Comparison of ENCODE assay signal across 8 mouse cellular contexts in the genomic region with DNA sequence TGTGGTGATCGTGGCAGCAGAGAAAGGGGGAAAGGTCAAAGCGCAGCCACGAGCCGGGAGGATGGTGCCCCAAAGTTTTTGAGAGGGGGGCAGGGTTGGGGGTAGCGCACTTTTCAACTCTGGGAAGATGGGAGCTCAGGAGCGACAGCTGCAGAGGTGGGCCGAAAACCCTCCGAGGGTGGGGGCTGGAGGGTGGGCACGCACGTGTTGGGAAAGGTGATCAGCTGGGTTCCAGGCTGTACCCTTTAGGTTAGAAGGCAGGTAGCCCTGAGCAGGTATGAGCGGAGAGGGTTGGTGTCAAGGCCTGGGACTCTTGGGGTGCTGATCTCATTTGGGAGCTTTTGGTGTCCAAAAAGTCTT. TPM values are rescaled to one million over a fixed set of nuclear protein-coding genes. Genes with fewer than 3 reads are reported as not detected.
A peak's percentile ranks its signal among the peaks of the same experiment; 100 is the strongest.
DNase-seq lines count a peak whose midpoint lies in the region; ATAC-seq and TF ChIP-seq lines count a peak whose summit lies in the region.

No protein-coding gene starts in this region.

- peak overlapping the region; percentile 76 for H3K9ac ChIP-seq in embryonic facial prominence, embryonic 14.5 days (ENCODE audit: low read depth, low read length)
- H3K9ac ChIP-seq in intestine, embryonic 15.5 days: peak overlapping the region; percentile 68
- peak overlapping the region; percentile 75 for H3K9ac ChIP-seq in neural tube, embryonic 12.5 days

- H3K27me3 ChIP-seq in embryonic facial prominence, embryonic 14.5 days (replicated peaks; ENCODE audit: control insufficient read depth, insufficient read depth, low read length): no peaks in the 10 kb centered on the region
- H3K27me3 ChIP-seq in intestine, embryonic 15.5 days (replicated peaks): no peaks in the 10 kb centered on the region
- no peaks in the 10 kb centered on the region for H3K27me3 ChIP-seq in neural tube, embryonic 12.5 days (replicated peaks)

- H3K4me3 ChIP-seq in left cerebral cortex, adult 2 months: peak overlapping the region; percentile 56
- peak overlapping the region; percentile 62 for H3K4me3 ChIP-seq in embryonic facial prominence, embryonic 14.5 days (ENCODE audit: low read depth, low read length)
- peak overlapping the region; percentile 66 for H3K4me3 ChIP-seq in intestine, embryonic 15.5 days (replicated peaks)
- peak overlapping the region; percentile 52 for H3K4me3 ChIP-seq in neural tube, embryonic 12.5 days

- intact Hi-C loops in left cerebral cortex, adult 2 months (cut with DNase I): no loop called here

- TF ChIP-seq CTCF in left cerebral cortex, adult 2 months (IDR thresholded peaks at IDR 0.05): no peak

- ATAC-seq in embryonic facial prominence, embryonic 14.5 days (ENCODE audit: low read depth): no peak; the same call in 1 of the 2 replicates
- ATAC-seq in intestine, embryonic 15.5 days: peak; percentile 57; the same call in 1 of the 2 replicates
- peak; percentile 43 for ATAC-seq in neural tube, embryonic 12.5 days (ENCODE audit: low FRiP score, low read depth)

- no peaks in the 10 kb centered on the region for H3K9me3 ChIP-seq in embryonic facial prominence, embryonic 14.5 days (ENCODE audit: control insufficient read depth, low read length)
- H3K9me3 ChIP-seq in intestine, embryonic 15.5 days: no peaks in the 10 kb centered on the region
- H3K9me3 ChIP-seq in neural tube, embryonic 12.5 days: no peaks in the 10 kb centered on the region

- 10% methylated on average over 9 of the region's 11 CpGs for WGBS in embryonic facial prominence, embryonic 14.5 days
- 7% methylated on average over 11 of the region's 11 CpGs for WGBS in intestine, embryonic 15.5 days
- 14% methylated on average over 11 of the region's 11 CpGs for WGBS in neural tube, embryonic 12.5 days

- peak overlapping the region; percentile 79 for H3K4me2 ChIP-seq in embryonic facial prominence, embryonic 14.5 days (ENCODE audit: low read depth, low read length)
- H3K4me2 ChIP-seq in intestine, embryonic 15.5 days (replicated peaks): peak overlapping the region; percentile 85
- peak overlapping the region; percentile 79 for H3K4me2 ChIP-seq in neural tube, embryonic 12.5 days (replicated peaks)

- H3K4me1 ChIP-seq in embryonic facial prominence, embryonic 14.5 days (ENCODE audit: control insufficient read depth, insufficient read depth, low read length): no peaks in the 10 kb centered on the region
- 0 out of 2 replicates have a peak, but pooled peaks cover 5% of the 10 kb centered on the region for H3K4me1 ChIP-seq in intestine, embryonic 15.5 days (replicated peaks)
- peaks cover 4% of the 10 kb centered on the region for H3K4me1 ChIP-seq in neural tube, embryonic 12.5 days

- H3K36me3 ChIP-seq in embryonic facial prominence, embryonic 14.5 days (ENCODE audit: control insufficient read depth, insufficient read depth, low read length): 0 out of 2 replicates have a peak, but pooled peaks cover 3% of the 10 kb centered on the region
- H3K36me3 ChIP-seq in intestine, embryonic 15.5 days: no peaks in the 10 kb centered on the region
- peaks cover 1% of the 10 kb centered on the region; the same call in 1 of the 2 replicates for H3K36me3 ChIP-seq in neural tube, embryonic 12.5 days

- peak overlapping the region; percentile 68 for H3K27ac ChIP-seq in left cerebral cortex, adult 2 months
- no peak overlapping the region; the same call in 1 of the 2 replicates for H3K27ac ChIP-seq in embryonic facial prominence, embryonic 14.5 days (replicated peaks; ENCODE audit: low read depth, low read length)
- peak overlapping the region; percentile 48; the same call in 1 of the 2 replicates for H3K27ac ChIP-seq in intestine, embryonic 15.5 days
- no peak overlapping the region for H3K27ac ChIP-seq in neural tube, embryonic 12.5 days

- DNase-seq in left cerebral cortex, adult 2 months (ENCODE audit: extremely low spot score in 1 of 2, low spot score in 2 of 2): no peak
- no peak for DNase-seq in left cerebral cortex, adult 11 months (ENCODE audit: low spot score)
- no peak for DNase-seq in embryonic facial prominence, embryonic 14.5 days (ENCODE audit: low spot score)
- DNase-seq in adrenal gland, postnatal 14 days: no peak
- no peak for DNase-seq in layer of hippocampus, adult 9-10 months (ENCODE audit: low spot score)
- no peak for DNase-seq in thymus, adult 18-20 months

RNA-seq across cellular contexts. Expression of a gene that starts 0.5 kb away (rescaled TPM):
- total RNA-seq in left cerebral cortex, adult 2 months (2021): 10 to 100 TPM; 14.5 to 20.1 TPM
- 14.8 and 18.2 TPM in 2 replicates for polyA plus RNA-seq in embryonic facial prominence, embryonic 14.5 days (2014; fragmentation: Nextera tagmentation; extraction: Ambion mirVana)
- polyA plus RNA-seq in intestine, embryonic 15.5 days (2015; fragmentation: Nextera tagmentation; extraction: Ambion mirVana): 15.8 and 18.2 TPM in 2 replicates
- 31.4 and 31.8 TPM in 2 replicates for polyA plus RNA-seq in neural tube, embryonic 12.5 days (2016; fragmentation: Nextera tagmentation; extraction: Ambion mirVana)
- total RNA-seq in adrenal gland, postnatal 14 days (2021): 24.2 and 26.7 TPM in 2 replicates

RNA-seq across cellular contexts. Expression of a gene that starts 32.4 kb away (rescaled TPM):
- total RNA-seq in left cerebral cortex, adult 2 months (2021): 10 to 100 TPM; 61.1 to 72.1 TPM
- polyA plus RNA-seq in embryonic facial prominence, embryonic 14.5 days (2014; fragmentation: Nextera tagmentation; extraction: Ambion mirVana): 137 and 145 TPM in 2 replicates
- 141 and 150 TPM in 2 replicates for polyA plus RNA-seq in intestine, embryonic 15.5 days (2015; fragmentation: Nextera tagmentation; extraction: Ambion mirVana)
- 183 and 188 TPM in 2 replicates for polyA plus RNA-seq in neural tube, embryonic 12.5 days (2016; fragmentation: Nextera tagmentation; extraction: Ambion mirVana)
- total RNA-seq in adrenal gland, postnatal 14 days (2021): 107 and 108 TPM in 2 replicates

Comparison
In these comparisons a context has a peak if more than half of its experiments do, and no peak if none do; other contexts are left out.
1. H3K27ac ChIP-seq: peak in left cerebral cortex, adult 2 months (single experiment) and intestine, embryonic 15.5 days (single experiment); none in embryonic facial prominence, embryonic 14.5 days (single experiment) and neural tube, embryonic 12.5 days (single experiment).
2. Peak in every context shown above with its lines, with median percentiles within 50 percentile points of each other: H3K4me3 ChIP-seq, H3K4me2 ChIP-seq and H3K9ac ChIP-seq.